Mouse (Mus musculus) C2C12 (cell line): ENCODE data around the gene Glt8d2.

ENCODE experiments used
- CTCF ChIP-seq: IDR thresholded peaks from one replicate; pipeline ENCODE4 v1.5.1; 2011; ENCODE audit not compliant: control insufficient read depth, insufficient read depth, insufficient read length
- MYOG ChIP-seq: IDR thresholded peaks from one replicate; pipeline ENCODE4 v1.6.1; 2011; ENCODE audit not compliant: control insufficient read depth, insufficient read length; ENCODE audit errors: extremely low read depth

GRCm38 (mm10) chr10:82639032-82639698, 51.3 kb downstream of the Glt8d2 start:
- TF ChIP-seq MYOG (no peak), CTCF (no peak)
